Mouse (Mus musculus) hindlimb bud, embryonic 11.5 days (tissue): ENCODE measurements around the gene Slc5a5.

ENCODE experiments used
- DNase-seq: peaks from one replicate; pipeline ENCODE4 v3.0.0-alpha.2; 2012; ENCODE audit warnings: low read depth, low spot score; ENCODE audit errors: extremely low spot score

Slc5a5 gene

GRCm38 (mm10) chr8:70892022-70892895, at the start of gene Slc5a5:
Slc5a5 (minus strand) TSS chr8:70892757.
- DNase-seq, result no peak

GRCm38 (mm10) chr8:70941478-70941877, 48.9 kb upstream of the Slc5a5 start:
- DNase-seq, result no peak

- DNase-seq, result no peak
Observed at GRCm38 (mm10) chr8:70937200-70937599, 44.6 kb upstream of the Slc5a5 start.

- no peak for DNase-seq
Observed at GRCm38 (mm10) chr8:70934786-70935185, 42.2 kb upstream of the Slc5a5 start.

GRCm38 (mm10) chr8:70933036-70933435, 40.5 kb upstream of the Slc5a5 start:
- DNase-seq, result no peak

- DNase-seq, result no peak
Observed at GRCm38 (mm10) chr8:70931731-70932130, 39.2 kb upstream of the Slc5a5 start.

GRCm38 (mm10) chr8:70928778-70929322, 36.3 kb upstream of the Slc5a5 start:
- DNase-seq, result no peak

GRCm38 (mm10) chr8:70928096-70928495, 35.5 kb upstream of the Slc5a5 start:
- no peak for DNase-seq

- no peak for DNase-seq
Observed at GRCm38 (mm10) chr8:70926396-70926795, 33.8 kb upstream of the Slc5a5 start.

- DNase-seq, result no peak
Observed at GRCm38 (mm10) chr8:70925754-70926153, 33.2 kb upstream of the Slc5a5 start.

- no peak for DNase-seq
Observed at GRCm38 (mm10) chr8:70924151-70924550, 31.6 kb upstream of the Slc5a5 start.

- DNase-seq, result no peak
Observed at GRCm38 (mm10) chr8:70920049-70920922, 27.7 kb upstream of the Slc5a5 start.

GRCm38 (mm10) chr8:70914704-70915103, 22.1 kb upstream of the Slc5a5 start:
- DNase-seq, result no peak

GRCm38 (mm10) chr8:70913523-70913922, 21.0 kb upstream of the Slc5a5 start:
- no peak for DNase-seq

GRCm38 (mm10) chr8:70912955-70913354, 20.4 kb upstream of the Slc5a5 start:
- DNase-seq, result no peak

GRCm38 (mm10) chr8:70911596-70911995, 19.0 kb upstream of the Slc5a5 start:
- no peak for DNase-seq

- DNase-seq, result no peak
Observed at GRCm38 (mm10) chr8:70907518-70907917, 15.0 kb upstream of the Slc5a5 start.

GRCm38 (mm10) chr8:70905831-70906736, 13.5 kb upstream of the Slc5a5 start, which contains the start of gene Map1s:
Map1s (plus strand) TSS chr8:70905932.
- DNase-seq, result no peak

- DNase-seq, result no peak
Observed at GRCm38 (mm10) chr8:70905463-70905830, 12.9 kb upstream of the Slc5a5 start.

- no peak for DNase-seq
Observed at GRCm38 (mm10) chr8:70904532-70904931, 12.0 kb upstream of the Slc5a5 start.
